Mouse (Mus musculus): ENCODE measurements at regions not wholly inside any gene's neighbourhood (a gene's known extent, or its start where the extent isn't known, plus 50 kb on each side); places are given as distances from the start of the nearest gene placed in this dataset.

GRCm38 (mm10) chr17:22673891-22674622, 73.3 kb downstream of the Vmn2r112 start:
- H3K9ac ChIP-seq, result peak overlapping the region; percentile 48
- 28% methylated on average over 16 of the region's 16 CpGs for WGBS

More at GRCm38 (mm10) chr17:22673891-22674622, 73.3 kb downstream of the Vmn2r112 start:
- Histone ChIP-seq H3K27me3 (ENCODE audit: insufficient read depth, low read length) (no peaks in the 10 kb centered on the region), H3K36me3 (ENCODE audit: insufficient read depth) (no peaks in the 10 kb centered on the region), H3K27ac (ENCODE audit: low read depth, low read length) (no peak overlapping the region), H3K4me2 (ENCODE audit: low read depth) (peak overlapping the region; percentile 44), H3K4me1 (ENCODE audit: insufficient read depth) (no peaks in the 10 kb centered on the region), H3K9me3 (ENCODE audit: low read length) (no peaks in the 10 kb centered on the region), H3K4me3 (ENCODE audit: low read depth, low read length) (peak overlapping the region; percentile 40)
- TF ChIP-seq CTCF (IDR thresholded peaks at IDR 0.05; ENCODE audit: low read depth), result no peak
- ATAC-seq (peak; percentile 96), DNase-seq (peak; percentile 50)
